Mouse (Mus musculus): ENCODE measurements around the gene Rbm43.

Gene Rbm43

GRCm38 (mm10) chr2:51934574-51935334 is at the start of gene Rbm43:
Gene Rbm43 (minus strand): TSS chr2:51935163.
- peak; percentile 83 for DNase-seq (ENCODE audit: low read depth, low spot score)

- DNase-seq (ENCODE audit: low read depth, low spot score) = no peak
Observed at GRCm38 (mm10) chr2:51982288-51982687, 47.3 kb upstream of the Rbm43 start.

- DNase-seq (ENCODE audit: low read depth, low spot score) = no peak
Observed at GRCm38 (mm10) chr2:51981630-51982029, 46.7 kb upstream of the Rbm43 start.

- DNase-seq (ENCODE audit: low read depth, low spot score) = no peak
Observed at GRCm38 (mm10) chr2:51973410-51973968, 38.5 kb upstream of the Rbm43 start, which contains the start of gene Nmi. Gene Nmi (minus strand): TSS chr2:51973494.

GRCm38 (mm10) chr2:51972641-51973409 is 37.9 kb upstream of the Rbm43 start:
- peak; percentile 5 for DNase-seq (ENCODE audit: low read depth, low spot score)

- no peak for DNase-seq (ENCODE audit: low read depth, low spot score)
Observed at GRCm38 (mm10) chr2:51972142-51972541, 37.2 kb upstream of the Rbm43 start.

GRCm38 (mm10) chr2:51970897-51971296 is 35.9 kb upstream of the Rbm43 start:
- DNase-seq (ENCODE audit: low read depth, low spot score) = no peak

- no peak for DNase-seq (ENCODE audit: low read depth, low spot score)
Observed at GRCm38 (mm10) chr2:51967288-51967687, 32.3 kb upstream of the Rbm43 start.

- no peak for DNase-seq (ENCODE audit: low read depth, low spot score)
Observed at GRCm38 (mm10) chr2:51953648-51954204, 18.8 kb upstream of the Rbm43 start.

- DNase-seq (ENCODE audit: low read depth, low spot score) = no peak
Observed at GRCm38 (mm10) chr2:51950876-51951275, 15.9 kb upstream of the Rbm43 start.

GRCm38 (mm10) chr2:51948105-51948830 is 13.3 kb upstream of the Rbm43 start:
- no peak for DNase-seq (ENCODE audit: low read depth, low spot score)

GRCm38 (mm10) chr2:51945812-51946211 is 10.8 kb upstream of the Rbm43 start:
- DNase-seq (ENCODE audit: low read depth, low spot score) = no peak

- DNase-seq (ENCODE audit: low read depth, low spot score) = no peak
Observed at GRCm38 (mm10) chr2:51941832-51942231, 6.9 kb upstream of the Rbm43 start.

- DNase-seq (ENCODE audit: low read depth, low spot score) = no peak
Observed at GRCm38 (mm10) chr2:51938750-51939149, 3.8 kb upstream of the Rbm43 start.

GRCm38 (mm10) chr2:51937004-51937403 is 2.0 kb upstream of the Rbm43 start:
- peak; percentile 29 for DNase-seq (ENCODE audit: low read depth, low spot score)

- DNase-seq (ENCODE audit: low read depth, low spot score) = no peak
Observed at GRCm38 (mm10) chr2:51936585-51936984, 1.6 kb upstream of the Rbm43 start.

GRCm38 (mm10) chr2:51935921-51936320 is 958 bp upstream of the Rbm43 start:
- DNase-seq (ENCODE audit: low read depth, low spot score) = no peak

- DNase-seq (ENCODE audit: low read depth, low spot score) = no peak
Observed at GRCm38 (mm10) chr2:51933341-51934134, 1.4 kb downstream of the Rbm43 start.

- DNase-seq (ENCODE audit: low read depth, low spot score) = no peak
Observed at GRCm38 (mm10) chr2:51931241-51931640, 3.7 kb downstream of the Rbm43 start.

GRCm38 (mm10) chr2:51914944-51915680 is 19.9 kb downstream of the Rbm43 start:
- peak; percentile 82 for DNase-seq (ENCODE audit: low read depth, low spot score)

Measured in ES-CJ7 (cell line).